Mouse (Mus musculus): ENCODE results near the gene Dph1.

The Dph1 gene

GRCm38 (mm10) chr11:75157037-75157436 is 34.0 kb downstream of the Dph1 start:
- DNase-seq: peak; percentile 47

GRCm38 (mm10) chr11:75156416-75156815 is 34.6 kb downstream of the Dph1 start:
- no peak for DNase-seq

- no peak for DNase-seq
Measured at GRCm38 (mm10) chr11:75155985-75156384, 35.1 kb downstream of the Dph1 start.

GRCm38 (mm10) chr11:75154053-75154585 is 36.9 kb downstream of the Dph1 start:
- no peak for DNase-seq

- DNase-seq: peak; percentile 79
Measured at GRCm38 (mm10) chr11:75152603-75153557, 38.2 kb downstream of the Dph1 start.

GRCm38 (mm10) chr11:75150346-75150745 is 40.7 kb downstream of the Dph1 start:
- no peak for DNase-seq

- DNase-seq: no peak
Measured at GRCm38 (mm10) chr11:75148332-75149035, 42.6 kb downstream of the Dph1 start.

GRCm38 (mm10) chr11:75147846-75148168 is 43.2 kb downstream of the Dph1 start:
- DNase-seq: peak; percentile 56

GRCm38 (mm10) chr11:75147106-75147845 is 43.8 kb downstream of the Dph1 start:
- peak; percentile 57 for DNase-seq

- DNase-seq: no peak
Measured at GRCm38 (mm10) chr11:75145841-75146240, 45.2 kb downstream of the Dph1 start.

- DNase-seq: no peak
Measured at GRCm38 (mm10) chr11:75142749-75143148, 48.3 kb downstream of the Dph1 start.

- no peak for DNase-seq
Measured at GRCm38 (mm10) chr11:75141913-75142312, 49.1 kb downstream of the Dph1 start.

- no peak for DNase-seq
Measured at GRCm38 (mm10) chr11:75141038-75141437, 50.0 kb downstream of the Dph1 start.

- DNase-seq: no peak
Measured at GRCm38 (mm10) chr11:75140431-75140830, 50.6 kb downstream of the Dph1 start.

- peak; percentile 83 for DNase-seq
Measured at GRCm38 (mm10) chr11:75139122-75139963, 51.7 kb downstream of the Dph1 start.

GRCm38 (mm10) chr11:75136666-75137398 is 54.2 kb downstream of the Dph1 start:
- DNase-seq: peak; percentile 84

- DNase-seq: peak; percentile 72
Measured at GRCm38 (mm10) chr11:75135358-75135757, 55.7 kb downstream of the Dph1 start.

GRCm38 (mm10) chr11:75134485-75135068 is 56.5 kb downstream of the Dph1 start:
- DNase-seq: no peak

- DNase-seq: peak; percentile 87
Measured at GRCm38 (mm10) chr11:75133951-75134350, 57.1 kb downstream of the Dph1 start.

- no peak for DNase-seq
Measured at GRCm38 (mm10) chr11:75133391-75133790, 57.6 kb downstream of the Dph1 start.

- DNase-seq: peak; percentile 69
Measured at GRCm38 (mm10) chr11:75132278-75132677, 58.8 kb downstream of the Dph1 start.

All from kidney, postnatal 14 days (tissue).